Mouse (Mus musculus) mouse trophoblast stem cell (cell line): ENCODE data around the gene Akap1.

Experiments used
- in situ Hi-C, 2 experiments: fragments of 300-500 bp; cut with MseI, MboI; formaldehyde crosslinking; loops; 2 replicates in 1 of 2; 3 replicates in 1 of 2; pipeline ENCODE4 v1.15.1; 2025

The Akap1 gene

DNA sequence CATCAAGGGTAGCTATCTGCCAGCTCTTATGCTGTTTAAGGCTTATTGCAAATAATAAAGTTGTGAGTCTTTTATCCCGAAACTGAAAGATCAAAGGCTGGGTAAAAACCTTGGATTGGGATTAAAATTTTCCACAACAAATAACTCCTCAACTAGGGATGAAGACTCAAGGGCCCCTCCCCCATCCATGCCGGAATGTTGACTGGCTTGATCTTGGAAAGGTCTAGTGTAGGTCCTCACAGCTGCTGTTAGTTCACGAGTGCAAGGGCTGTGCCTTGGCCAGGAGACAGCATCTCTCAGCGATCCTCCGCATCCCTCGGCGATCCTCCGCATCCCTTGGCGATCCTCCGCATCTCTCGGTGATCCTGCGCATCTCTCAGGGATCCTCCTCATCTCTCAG, 13.6 kb upstream of the Akap1 start:
- in situ Hi-C loops: no loop called here

GRCm38 (mm10) chr11:88873667-88874030, 9.3 kb upstream of the Akap1 start:
- in situ Hi-C loops: no loop called here

- in situ Hi-C loops: no loop called here
Observed at GRCm38 (mm10) chr11:88873027-88873666, 8.8 kb upstream of the Akap1 start.

DNA sequence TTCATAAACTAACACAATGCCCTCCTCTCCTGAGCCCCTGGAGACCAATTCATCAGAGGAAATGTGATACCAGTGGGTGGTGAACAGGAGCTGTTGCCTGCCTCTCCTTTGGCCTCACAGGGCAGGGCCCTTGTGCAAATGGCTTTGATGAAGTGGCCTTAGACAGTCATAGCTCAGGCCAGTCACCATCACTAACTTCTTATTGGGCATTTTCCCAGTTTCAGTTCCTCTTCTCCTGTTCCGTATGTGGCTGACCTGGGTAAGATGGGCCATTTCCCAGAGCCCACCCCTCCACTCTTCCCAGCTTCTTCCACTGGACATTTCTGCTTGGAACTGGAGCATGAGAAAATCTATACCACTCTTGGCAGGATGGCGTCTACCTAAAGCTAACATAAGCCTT, 5.1 kb upstream of the Akap1 start:
- in situ Hi-C loops: no loop called here

- in situ Hi-C loops: no loop called here
Observed at GRCm38 (mm10) chr11:88863904-88864457, 405 bp downstream of the Akap1 start.

DNA sequence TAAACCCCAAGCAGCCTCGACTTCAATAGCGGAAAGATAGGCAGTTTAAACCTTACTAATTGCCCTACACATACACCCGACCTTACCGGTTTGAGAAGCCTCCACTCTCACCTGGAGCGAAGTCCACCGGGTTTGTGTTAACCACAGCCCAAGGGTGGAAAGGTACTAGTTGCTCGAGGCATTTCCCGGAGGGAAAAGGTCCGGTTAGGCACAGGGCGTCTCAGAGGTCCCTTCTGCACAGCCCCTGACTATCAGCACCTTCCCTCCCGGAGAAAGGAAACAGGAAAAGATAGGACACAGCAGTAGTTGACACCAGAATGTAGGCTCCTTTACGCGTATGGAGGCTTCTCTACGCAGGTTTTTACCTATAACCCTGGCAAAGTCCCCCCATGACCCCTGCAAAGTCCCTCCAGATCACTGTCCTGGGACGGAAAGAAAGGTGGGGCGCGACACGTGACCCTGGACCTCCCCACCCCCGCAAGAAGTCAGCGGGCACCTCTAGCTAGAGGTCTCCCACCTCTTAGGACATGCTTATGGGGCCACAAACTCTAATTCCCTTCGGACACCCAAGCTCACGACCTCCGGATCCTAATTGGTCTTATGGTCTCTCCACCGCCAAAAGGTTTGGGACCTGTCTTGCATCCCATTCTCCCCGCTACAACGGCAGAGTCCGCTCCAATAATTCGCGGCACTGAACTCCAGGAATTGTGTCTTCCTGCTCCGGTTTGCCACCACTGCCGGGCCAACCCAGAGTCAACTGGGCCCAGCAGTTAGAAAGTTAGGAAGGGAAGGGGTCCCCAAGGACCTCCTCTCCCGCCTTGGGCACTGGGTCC, 1.1 kb downstream of the Akap1 start:
- in situ Hi-C loops: no loop called here

GRCm38 (mm10) chr11:88862355-88862754, 2.0 kb downstream of the Akap1 start:
- in situ Hi-C loops: no loop called here

GRCm38 (mm10) chr11:88861060-88861459, 3.3 kb downstream of the Akap1 start:
- in situ Hi-C loops: no loop called here

- in situ Hi-C loops: no loop called here
Observed at GRCm38 (mm10) chr11:88860641-88861040, 3.7 kb downstream of the Akap1 start.

DNA sequence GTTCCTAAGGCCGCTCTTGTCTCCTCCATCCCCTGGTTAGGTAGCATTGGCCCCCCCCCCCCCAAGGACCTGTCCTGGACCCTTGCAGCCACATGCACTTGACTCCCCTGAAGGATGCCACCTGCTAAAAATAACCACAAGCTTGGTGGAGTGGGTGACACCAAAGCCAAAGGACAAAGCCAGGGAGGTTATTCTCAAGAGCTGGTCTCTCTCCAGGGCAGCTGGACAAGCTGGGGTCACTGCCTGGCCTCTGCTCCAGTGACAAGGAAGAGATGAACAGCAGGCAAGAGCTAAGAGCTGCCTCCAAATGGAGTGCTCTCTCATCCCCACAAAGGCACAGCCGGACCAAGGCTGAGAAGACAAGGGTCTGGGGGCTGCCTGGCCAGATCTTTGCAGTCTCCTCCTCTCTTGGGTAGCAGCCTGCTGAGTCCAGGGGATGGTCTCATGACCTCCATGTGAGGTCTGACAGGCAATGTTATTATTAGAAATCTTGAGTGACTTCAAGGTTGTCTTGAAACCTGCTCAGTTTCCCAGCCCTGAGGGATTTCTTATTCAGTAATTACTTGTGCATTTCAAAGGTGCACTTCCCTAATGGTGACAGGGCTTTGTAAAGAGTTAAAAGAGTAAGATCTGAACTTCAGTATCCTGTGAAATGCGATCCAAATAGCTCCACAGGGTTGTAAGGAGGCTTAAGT, 6.9 kb downstream of the Akap1 start:
- in situ Hi-C loops: no loop called here

DNA sequence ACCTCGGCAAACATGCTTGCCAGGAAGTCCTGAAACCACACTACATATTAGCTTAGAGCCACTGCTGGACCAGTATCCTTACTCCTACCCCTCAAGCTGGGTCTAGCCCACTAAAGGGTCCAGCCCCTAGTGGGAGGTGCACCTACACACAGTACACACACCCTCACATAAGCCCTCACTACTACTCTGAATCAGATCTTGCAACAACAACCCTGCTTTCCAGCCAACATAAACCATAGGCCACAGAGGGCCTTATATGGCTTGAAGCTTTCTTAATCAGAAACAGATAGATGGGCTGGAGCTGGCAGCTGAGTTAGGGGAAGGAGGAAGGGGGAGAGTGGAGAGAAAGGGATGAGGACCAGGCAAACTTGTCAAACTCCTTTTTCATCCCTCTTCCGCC, 8.0 kb downstream of the Akap1 start:
- in situ Hi-C loops: no loop called here

- in situ Hi-C loops: no loop called here
Observed at GRCm38 (mm10) chr11:88855795-88856194, 8.6 kb downstream of the Akap1 start.

- in situ Hi-C loops: no loop called here
Observed at GRCm38 (mm10) chr11:88853588-88853987, 10.8 kb downstream of the Akap1 start.

- in situ Hi-C loops: no loop called here
Observed at GRCm38 (mm10) chr11:88852806-88853205, 11.6 kb downstream of the Akap1 start.

- in situ Hi-C loops: no loop called here
Observed at GRCm38 (mm10) chr11:88851049-88851825, 13.1 kb downstream of the Akap1 start.

GRCm38 (mm10) chr11:88849732-88850131, 14.7 kb downstream of the Akap1 start:
- in situ Hi-C loops: no loop called here

DNA sequence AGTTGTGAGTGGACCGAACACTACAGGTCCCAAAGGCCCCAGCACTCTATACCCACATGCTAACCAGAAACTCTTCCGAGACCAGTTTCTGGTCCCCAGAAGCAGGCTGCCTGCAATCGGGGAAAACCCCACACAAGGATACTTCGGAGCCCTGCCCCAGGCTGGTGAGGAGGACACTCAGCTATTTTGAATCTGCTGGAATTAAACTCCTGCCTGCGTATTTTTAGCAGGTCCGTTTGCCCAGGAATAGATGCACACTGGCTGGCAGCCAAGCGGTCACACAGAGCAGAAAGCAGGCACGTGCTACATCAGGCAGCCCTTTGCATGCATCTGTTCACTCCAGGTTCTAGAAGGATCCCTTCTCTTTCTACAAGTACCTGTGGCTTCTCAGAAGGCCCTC, 15.1 kb downstream of the Akap1 start:
- in situ Hi-C loops: no loop called here

- in situ Hi-C loops: no loop called here
Observed at GRCm38 (mm10) chr11:88848590-88848989, 15.8 kb downstream of the Akap1 start.

GRCm38 (mm10) chr11:88847281-88848006, 16.9 kb downstream of the Akap1 start:
- in situ Hi-C loops: no loop called here

GRCm38 (mm10) chr11:88844384-88844783, 20.0 kb downstream of the Akap1 start:
- in situ Hi-C loops: no loop called here

DNA sequence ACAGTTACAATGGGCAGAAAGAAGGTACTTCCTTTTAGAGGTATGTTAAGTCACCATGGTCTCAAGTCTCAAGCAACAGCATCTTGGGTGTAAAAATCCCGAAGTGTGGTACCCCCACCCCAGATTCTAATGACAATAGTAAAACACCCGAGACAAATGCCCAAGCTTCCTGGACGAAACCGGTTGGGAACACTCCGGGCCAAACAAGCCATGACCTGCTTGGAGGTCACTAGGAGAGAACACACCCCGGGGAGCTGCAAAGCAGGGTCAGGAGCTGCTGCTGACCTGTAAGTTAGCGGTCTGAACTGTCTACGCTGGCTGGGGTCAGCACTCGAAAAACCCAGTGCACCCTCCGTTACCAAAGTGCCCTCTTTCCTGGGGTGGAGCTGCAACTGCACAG, 21.1 kb downstream of the Akap1 start:
- in situ Hi-C loops: no loop called here
